7 mouse cellular contexts compared by ENCODE assay signal in the genomic region with DNA sequence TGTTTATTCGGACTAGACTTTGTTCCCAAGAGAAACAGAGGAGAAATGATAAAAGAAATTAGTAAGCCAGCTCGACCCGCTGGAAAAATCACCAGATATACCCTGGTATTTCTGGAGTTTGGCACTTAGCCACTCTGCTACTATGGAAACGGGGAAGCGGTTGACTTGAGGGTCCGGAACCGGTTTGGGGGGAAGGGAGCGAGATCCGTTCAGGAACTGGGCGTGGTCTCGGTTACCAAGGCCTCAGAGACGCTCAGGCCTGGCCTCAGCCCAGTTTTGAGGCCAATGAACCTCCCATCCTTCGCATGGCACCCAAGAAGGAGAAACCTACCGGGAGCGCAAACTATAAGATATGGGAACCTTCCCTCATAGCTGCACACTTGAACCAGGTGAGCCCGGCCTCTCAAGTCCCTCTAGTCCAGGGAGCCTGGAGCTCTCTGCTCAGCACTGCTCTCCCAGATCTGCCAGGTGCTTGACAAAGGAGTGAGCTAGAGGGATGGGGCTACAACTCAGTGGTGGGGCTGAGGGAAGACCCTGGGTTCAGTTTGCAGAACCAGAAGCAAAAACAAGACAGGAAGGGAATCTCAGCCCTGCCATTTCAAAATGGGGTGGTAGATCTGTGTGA. TPM values are rescaled to one million over a fixed set of nuclear protein-coding genes. Genes with fewer than 3 reads are reported as not detected.
A peak's percentile ranks its signal among the peaks of the same experiment; 100 is the strongest.
DNase-seq lines count a peak whose midpoint lies in the region; ATAC-seq and TF ChIP-seq lines count a peak whose summit lies in the region.

A gene (plus strand): TSS at position 220 of the 625 bp plus-strand sequence.

- no peak for DNase-seq in midbrain, embryonic 10.5 days (ENCODE audit: low spot score)
- DNase-seq in heart, adult 18-20 months: peak; percentile 27 to 44
- peak; percentile 38 for DNase-seq in liver, postnatal 0 days
- DNase-seq in natural killer cell, adult 2 months (ENCODE audit: low spot score in 2 of 2): no peak
- DNase-seq in cerebellum, adult 9-10 months: no peak

- H3K4me2 ChIP-seq in midbrain, embryonic 13.5 days (replicated peaks): no peak within 1 kb of the TSS
- H3K4me2 ChIP-seq in intestine, embryonic 15.5 days (replicated peaks): peak within 1 kb of the TSS; percentile 24; the same call in 1 of the 2 replicates
- H3K4me2 ChIP-seq in liver, postnatal 0 days (ENCODE audit: low read depth, low read length): peak within 1 kb of the TSS; percentile 23; the same call in 1 of the 2 replicates

- H3K27ac ChIP-seq in midbrain, embryonic 13.5 days: no peak within 1 kb of the TSS
- H3K27ac ChIP-seq in midbrain, embryonic 10.5 days (replicated peaks): no peak within 1 kb of the TSS
- no peak within 1 kb of the TSS for H3K27ac ChIP-seq in intestine, embryonic 15.5 days
- no peak within 1 kb of the TSS for H3K27ac ChIP-seq in liver, postnatal 0 days (ENCODE audit: low read depth)

- peak; percentile 37; the same call in 1 of the 2 replicates for ATAC-seq in midbrain, embryonic 13.5 days
- ATAC-seq in intestine, embryonic 15.5 days: peak; percentile 83
- ATAC-seq in liver, postnatal 0 days: 0 out of 2 replicates have a peak, but pooled peaks have one; percentile 44

- 0 out of 2 replicates have a peak, but pooled peaks cover 3% of the 10 kb centered on the region for H3K4me1 ChIP-seq in midbrain, embryonic 13.5 days (replicated peaks)
- no peaks in the 10 kb centered on the region for H3K4me1 ChIP-seq in midbrain, embryonic 10.5 days
- H3K4me1 ChIP-seq in intestine, embryonic 15.5 days (replicated peaks): peaks cover 5% of the 10 kb centered on the region; the same call in 1 of the 2 replicates
- no peaks in the 10 kb centered on the region for H3K4me1 ChIP-seq in liver, postnatal 0 days (ENCODE audit: insufficient read depth)

- no peak within 1 kb of the TSS for H3K9ac ChIP-seq in midbrain, embryonic 13.5 days (replicated peaks)
- H3K9ac ChIP-seq in intestine, embryonic 15.5 days: no peak within 1 kb of the TSS
- H3K9ac ChIP-seq in liver, postnatal 0 days (replicated peaks): no peak within 1 kb of the TSS

- TF ChIP-seq EP300 in liver, postnatal 0 days (IDR thresholded peaks at IDR 0.05; ENCODE audit: low read depth): no peak

- no peak within 1 kb of the TSS for H3K4me3 ChIP-seq in midbrain, embryonic 13.5 days (replicated peaks)
- H3K4me3 ChIP-seq in midbrain, embryonic 10.5 days: no peak within 1 kb of the TSS
- no peak within 1 kb of the TSS for H3K4me3 ChIP-seq in intestine, embryonic 15.5 days (replicated peaks)
- no peak within 1 kb of the TSS for H3K4me3 ChIP-seq in liver, postnatal 0 days (ENCODE audit: low read depth, low read length)

- no peaks in the 10 kb centered on the region for H3K27me3 ChIP-seq in midbrain, embryonic 13.5 days
- no peaks in the 10 kb centered on the region for H3K27me3 ChIP-seq in midbrain, embryonic 10.5 days (ENCODE audit: low read depth, poor library complexity, severe bottlenecking)
- no peaks in the 10 kb centered on the region for H3K27me3 ChIP-seq in intestine, embryonic 15.5 days (replicated peaks)
- H3K27me3 ChIP-seq in liver, postnatal 0 days (ENCODE audit: insufficient read depth, low read length): no peaks in the 10 kb centered on the region

- no peaks in the 10 kb centered on the region for H3K9me3 ChIP-seq in midbrain, embryonic 13.5 days
- no peaks in the 10 kb centered on the region for H3K9me3 ChIP-seq in midbrain, embryonic 10.5 days (replicated peaks)
- H3K9me3 ChIP-seq in intestine, embryonic 15.5 days: no peaks in the 10 kb centered on the region
- no peaks in the 10 kb centered on the region for H3K9me3 ChIP-seq in liver, postnatal 0 days (ENCODE audit: low read length)

- no peak for TF ChIP-seq CTCF in liver, postnatal 0 days (IDR thresholded peaks at IDR 0.05; ENCODE audit: low read depth)

- H3K36me3 ChIP-seq in midbrain, embryonic 13.5 days: no peaks in the 10 kb centered on the region
- no peaks in the 10 kb centered on the region for H3K36me3 ChIP-seq in midbrain, embryonic 10.5 days
- no peaks in the 10 kb centered on the region for H3K36me3 ChIP-seq in intestine, embryonic 15.5 days
- no peaks in the 10 kb centered on the region for H3K36me3 ChIP-seq in liver, postnatal 0 days (replicated peaks; ENCODE audit: insufficient read depth, low read length)

- 42% methylated on average over 16 of the region's 16 CpGs for WGBS in midbrain, embryonic 13.5 days
- WGBS in midbrain, embryonic 10.5 days: 41% methylated on average over 16 of the region's 16 CpGs
- 30% methylated on average over 16 of the region's 16 CpGs for WGBS in intestine, embryonic 15.5 days
- WGBS in liver, postnatal 0 days (ENCODE audit: insufficient replicate concordance): 20% methylated on average over 16 of the region's 16 CpGs

RNA-seq across cellular contexts. Expression of the gene that starts here (rescaled TPM):
- 0.53 and 0.75 TPM in 2 replicates for polyA plus RNA-seq in midbrain, embryonic 13.5 days (2015; fragmentation: Nextera tagmentation; extraction: Ambion mirVana)
- 0.21 TPM in 1 of 2 replicates, not detected in the other for polyA plus RNA-seq in midbrain, embryonic 10.5 days (2016; fragmentation: Nextera tagmentation; extraction: Ambion mirVana)
- under 1 TPM in 1 of 2 experiments, not detected in 1; 0.08 TPM for total RNA-seq in heart, adult 18-20 months (2021)
- 0.10 and 0.41 TPM in 2 replicates for polyA plus RNA-seq in intestine, embryonic 15.5 days (2015; fragmentation: Nextera tagmentation; extraction: Ambion mirVana)
- 0.36 and 0.46 TPM in 2 replicates for polyA plus RNA-seq in liver, postnatal 0 days (2015; fragmentation: Nextera tagmentation; extraction: Ambion mirVana)

Comparison
In these comparisons a context has a peak if more than half of its experiments do, and no peak if none do; other contexts are left out.
1. Peak in ATAC-seq in midbrain, embryonic 13.5 days; RNA of the gene not detected or under 1 TPM.
2. Peak in DNase-seq in heart, adult 18-20 months; RNA of the gene not detected or under 1 TPM.
3. Peak in ATAC-seq and H3K4me2 ChIP-seq in intestine, embryonic 15.5 days; RNA of the gene not detected or under 1 TPM.
4. Peak in DNase-seq, ATAC-seq and H3K4me2 ChIP-seq in liver, postnatal 0 days; RNA of the gene not detected or under 1 TPM.